Mouse (Mus musculus) adrenal gland, postnatal 4 days (tissue): ENCODE measurements at regions not wholly inside any gene's neighbourhood (a gene's known extent, or its start where the extent isn't known, plus 50 kb on each side); places are given as distances from the start of the nearest gene placed in this dataset.
A peak's percentile ranks its signal among the peaks of the same experiment; 100 is the strongest.

ENCODE experiments used
- DNase-seq, 2 experiments: peaks; one replicate each; pipeline ENCODE4 v3.0.0; 2021 to 2022; ENCODE audit warnings: low spot score in 2 of 2, mixed read lengths in 2 of 2

GRCm38 (mm10) chr10:25035363-25035762 lies 108.1 kb upstream of the Arg1 start:
- no peak for DNase-seq

DNA sequence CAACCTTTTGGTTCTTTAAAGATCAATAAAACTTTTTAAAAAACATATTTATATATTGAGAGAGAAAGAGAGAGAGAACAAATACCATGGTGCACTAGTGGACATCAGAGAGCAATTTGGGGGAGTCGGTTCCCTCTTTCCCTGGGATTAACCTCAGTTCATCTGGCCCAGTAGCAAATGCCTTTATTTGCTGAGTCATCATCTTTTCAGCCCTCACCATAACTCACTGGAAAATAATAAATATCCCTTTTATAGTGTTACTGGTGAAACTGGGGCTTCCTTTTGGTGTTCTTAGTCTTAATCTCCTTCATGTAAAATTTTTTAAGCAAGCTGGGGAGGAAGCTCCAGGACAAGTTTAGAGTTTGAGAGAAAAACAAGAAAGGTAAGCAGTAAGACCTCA lies 105.3 kb upstream of the Arg1 start:
- no peak for DNase-seq

DNA sequence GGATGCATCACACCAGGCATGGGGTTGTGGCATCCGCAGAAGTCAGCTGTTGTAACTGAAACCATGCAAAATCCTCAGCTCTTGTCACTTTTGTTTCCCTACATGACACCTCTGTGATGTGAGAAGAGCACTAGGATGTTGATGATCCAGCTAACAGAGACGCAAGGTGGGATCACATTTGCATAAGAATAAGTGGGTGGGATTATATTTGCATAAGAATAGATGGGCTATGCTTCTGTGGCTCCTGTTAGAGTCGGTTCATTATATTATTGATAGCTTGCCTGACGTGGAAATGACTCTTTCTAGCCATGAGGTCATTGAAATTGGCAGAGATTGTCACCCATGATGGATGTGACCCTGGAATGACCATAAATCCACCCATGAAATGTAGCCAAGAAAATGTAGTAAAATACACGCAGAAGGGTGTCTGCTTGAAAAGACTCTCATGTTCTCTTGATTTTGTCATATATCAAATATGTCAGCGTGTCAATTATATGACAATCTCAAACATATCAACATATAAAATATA lies 102.2 kb upstream of the Arg1 start:
- no peak for DNase-seq

DNA sequence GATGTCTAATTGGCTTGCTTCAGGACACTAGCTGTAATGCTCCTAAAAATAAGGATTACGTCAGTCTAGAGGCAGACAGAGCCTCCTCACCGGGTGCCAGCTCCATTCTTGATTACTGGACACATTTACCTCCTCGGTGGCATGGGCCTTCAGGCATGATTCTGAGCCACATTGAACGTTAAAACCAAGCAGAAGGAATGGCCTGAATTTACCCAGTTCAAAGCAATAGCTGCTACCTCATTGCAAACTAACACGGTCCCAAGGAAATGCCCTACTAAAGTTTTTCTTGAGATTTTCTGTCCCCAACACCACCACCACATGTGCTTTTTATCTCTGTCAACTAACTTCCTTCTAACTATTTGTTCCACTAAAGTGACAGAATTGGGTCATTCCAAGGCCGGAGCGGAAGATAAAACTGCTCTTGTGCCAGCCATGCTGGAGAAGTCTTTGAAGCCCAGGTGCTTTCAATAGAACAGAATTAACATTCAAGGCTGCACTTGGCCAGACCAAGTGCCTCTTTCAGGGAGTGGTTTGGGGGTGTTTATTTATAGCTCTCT lies 96.4 kb upstream of the Arg1 start:
- peak in 1 of 2 experiments; percentile 37 for DNase-seq

DNA sequence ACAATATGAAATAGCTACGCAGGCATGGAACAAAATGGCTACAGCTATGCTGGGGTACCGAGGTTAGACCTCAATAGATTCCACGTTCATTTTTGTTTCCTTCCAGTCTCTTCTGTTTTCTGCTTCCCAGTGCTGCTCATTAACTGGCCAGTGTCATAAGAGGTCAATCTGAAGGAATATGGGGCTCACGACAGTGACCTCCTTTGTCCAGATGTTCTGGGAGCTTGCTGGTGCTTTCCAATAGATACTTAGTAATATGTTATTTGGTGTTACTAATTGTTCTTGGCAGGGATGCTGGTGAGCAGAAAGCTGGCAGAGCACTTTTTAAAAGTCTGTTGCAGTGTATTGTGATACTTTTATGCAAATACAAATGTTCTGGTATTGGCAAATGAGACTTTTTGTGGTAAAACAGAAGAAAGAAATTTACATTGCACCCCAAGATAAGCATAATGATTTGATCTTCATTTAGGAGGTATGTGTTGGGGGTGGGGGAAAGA lies 95.8 kb upstream of the Arg1 start:
- no peak for DNase-seq

DNA sequence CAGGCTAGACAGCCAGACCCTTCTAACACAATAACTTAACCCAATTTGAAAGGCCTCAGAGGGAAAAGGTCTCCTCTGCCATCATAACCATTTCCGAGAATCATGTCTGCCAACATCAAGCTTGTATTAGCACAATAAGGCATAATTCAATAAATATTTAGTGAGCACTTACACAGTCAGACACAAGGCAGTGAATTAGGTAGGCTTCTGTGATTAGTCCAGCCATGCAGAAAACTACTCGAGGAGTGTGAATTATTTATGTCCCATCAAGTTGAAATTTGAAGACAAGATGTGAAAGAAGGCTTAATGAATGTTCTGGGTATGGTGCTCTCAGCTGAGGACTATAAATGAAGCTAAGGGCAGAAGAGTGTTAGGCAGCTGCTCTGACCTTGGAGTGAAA lies 91.7 kb upstream of the Arg1 start:
- no peak for DNase-seq

- DNase-seq: no peak
Observed at GRCm38 (mm10) chr10:25017843-25018242, 90.6 kb upstream of the Arg1 start.

DNA sequence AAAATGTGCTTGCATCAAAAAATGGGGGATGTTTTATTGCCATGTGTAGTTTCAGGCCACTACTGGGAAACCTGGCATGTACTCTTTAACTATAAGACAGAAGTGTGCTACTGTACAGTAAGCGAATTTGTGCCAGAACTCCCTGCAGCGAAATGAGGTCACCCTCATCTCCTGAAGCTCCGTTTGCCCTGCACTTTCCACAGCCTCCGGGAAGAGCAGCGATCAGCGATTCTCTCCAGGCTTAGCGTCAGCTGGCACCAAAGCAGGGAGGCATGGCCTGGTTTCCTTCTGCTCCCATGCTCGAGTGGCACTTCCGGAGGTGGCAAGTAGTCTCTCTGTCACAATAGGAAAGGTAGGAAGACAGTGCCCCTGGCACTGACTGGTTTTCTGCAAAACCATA lies 88.8 kb upstream of the Arg1 start:
- DNase-seq: no peak

GRCm38 (mm10) chr10:25012129-25012528 lies 84.8 kb upstream of the Arg1 start:
- no peak for DNase-seq

GRCm38 (mm10) chr10:25001299-25001698 lies 74.0 kb upstream of the Arg1 start:
- DNase-seq: no peak

- DNase-seq: no peak
Observed at GRCm38 (mm10) chr10:25000231-25001222, 73.2 kb upstream of the Arg1 start.

GRCm38 (mm10) chr10:24999807-25000206 lies 72.5 kb upstream of the Arg1 start:
- no peak for DNase-seq

DNA sequence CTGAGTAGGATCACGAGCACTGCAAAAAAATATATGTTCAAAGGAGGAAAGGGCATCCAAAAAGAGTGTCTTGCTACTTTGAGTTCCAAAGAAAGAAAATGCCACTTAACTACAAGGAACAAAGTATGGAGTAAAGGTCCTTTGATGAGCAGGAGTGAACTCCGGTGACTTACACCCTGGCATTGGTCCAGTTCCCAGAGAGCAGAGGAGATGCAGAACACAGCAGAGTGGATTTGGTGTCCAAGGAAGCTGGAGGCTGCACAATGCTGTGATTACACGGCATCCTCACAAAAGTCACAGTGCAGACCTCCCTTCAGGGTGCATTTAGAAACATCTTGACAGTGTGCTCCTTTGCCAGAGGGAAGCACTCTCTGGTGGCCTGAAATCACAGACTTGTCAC lies 70.4 kb upstream of the Arg1 start:
- no peak for DNase-seq

DNA sequence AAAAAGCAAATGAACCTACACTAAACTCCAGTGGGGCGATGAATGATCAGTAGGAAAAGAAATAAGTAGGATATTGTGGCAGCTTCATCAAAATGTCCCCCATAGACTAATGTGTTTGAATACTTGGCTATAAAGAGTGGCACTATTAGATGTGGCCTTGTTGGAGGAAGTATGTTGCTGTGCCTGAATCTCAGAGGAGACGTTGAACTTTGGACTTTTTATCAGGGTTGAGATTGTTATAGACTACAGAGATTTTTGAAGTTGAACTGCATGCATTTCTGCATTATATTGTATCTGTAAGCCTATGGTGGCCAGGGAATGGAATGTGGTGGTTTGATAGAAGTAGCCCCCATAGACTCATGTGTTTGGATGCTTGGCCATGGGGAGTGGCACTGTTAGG lies 68.5 kb upstream of the Arg1 start:
- no peak for DNase-seq

- no peak for DNase-seq
Observed at GRCm38 (mm10) chr10:24989965-24990653, 62.8 kb upstream of the Arg1 start.

- no peak for DNase-seq
Observed at GRCm38 (mm10) chr10:24984801-24985200, 57.5 kb upstream of the Arg1 start.

DNA sequence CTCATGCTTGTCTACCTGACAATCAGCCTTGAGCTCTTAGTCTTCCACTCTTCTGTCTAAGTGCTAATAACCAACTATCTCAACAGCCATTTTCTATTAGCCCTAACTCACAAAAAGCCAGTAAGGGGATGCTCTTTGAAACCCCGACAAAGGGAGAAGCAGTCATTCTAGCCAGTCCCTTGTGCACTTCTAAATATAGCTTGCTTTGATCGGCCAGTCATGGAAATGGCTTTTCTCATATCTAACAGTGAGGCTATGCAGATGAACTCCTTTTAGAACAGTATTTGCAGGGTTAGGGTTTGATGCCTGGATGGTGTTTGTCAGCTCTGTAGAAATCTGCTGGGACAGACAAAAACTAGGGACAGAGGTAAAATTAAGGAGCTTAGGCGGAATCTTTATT lies 54.5 kb upstream of the Arg1 start:
- DNase-seq: no peak
